Mouse (Mus musculus) heart, embryonic 14.5 days (tissue): ENCODE data around the gene Slc24a4. TPM values are rescaled to one million over a fixed set of nuclear protein-coding genes. Genes with fewer than 3 reads are reported as not detected.

Experiments
- ATAC-seq: fragments of 200-750 bp; cut with Nextera tagmentation; 2 replicates; pipeline ENCODE4 v1.8.0; 2017; ENCODE audit warnings: low read depth, moderate TSS enrichment; ENCODE audit not compliant: insufficient number of reproducible peaks, insufficient read depth, low FRiP score
- H3K27ac ChIP-seq, 2 experiments: fragments of 200-500 bp in 1 of 2; fragments of 300-500 bp in 1 of 2; sonication (generic) in 1 of 2; replicated peaks in 1 of 2; 2 replicates each; pipeline ENCODE4 v1.5.1; 2012 to 2014; ENCODE audit warnings: low read depth in 2 of 2, low read length in 2 of 2, control low read depth in 1 of 2, mild to moderate bottlenecking in 1 of 2, mixed read lengths in 1 of 2; ENCODE audit not compliant: control insufficient read depth in 1 of 2, insufficient read depth in 1 of 2
- H3K27me3 ChIP-seq: fragments of 300-500 bp; sonication (generic); 2 replicates; pipeline ENCODE4 v1.6.1; 2014; ENCODE audit warnings: mild to moderate bottlenecking, low read length, control low read depth; ENCODE audit not compliant: control insufficient read depth, insufficient read depth
- H3K36me3 ChIP-seq: fragments of 300-500 bp; sonication (generic); 2 replicates; pipeline ENCODE4 v1.6.1; 2014; ENCODE audit warnings: mild to moderate bottlenecking, control low read depth, low read length, mixed read lengths; ENCODE audit not compliant: control insufficient read depth, insufficient read depth
- H3K4me1 ChIP-seq, 2 experiments: fragments of 200-500 bp in 1 of 2; fragments of 300-500 bp in 1 of 2; sonication (generic) in 1 of 2; 2 replicates each; pipeline ENCODE4 v1.6.1; 2012 to 2014; ENCODE audit warnings: low read length in 2 of 2, control low read depth in 1 of 2, mixed read lengths in 1 of 2; ENCODE audit not compliant: control insufficient read depth in 2 of 2, insufficient read depth in 2 of 2
- H3K4me2 ChIP-seq: fragments of 300-500 bp; sonication (generic); 2 replicates; pipeline ENCODE4 v1.6.1; 2014; ENCODE audit warnings: mild to moderate bottlenecking, low read length
- H3K4me3 ChIP-seq, 2 experiments: fragments of 200-500 bp in 1 of 2; fragments of 300-500 bp in 1 of 2; sonication (generic) in 1 of 2; 2 replicates each; pipeline ENCODE4 v1.5.1; 2012 to 2014; ENCODE audit warnings: low read length in 2 of 2, mild to moderate bottlenecking in 2 of 2, control low read depth in 1 of 2, low read depth in 1 of 2, moderate library complexity in 1 of 2; ENCODE audit not compliant: control insufficient read depth in 1 of 2, insufficient read depth in 1 of 2
- H3K9ac ChIP-seq: fragments of 300-500 bp; sonication (generic); 2 replicates; pipeline ENCODE4 v1.6.1; 2014; ENCODE audit warnings: mild to moderate bottlenecking, low read length
- H3K9me3 ChIP-seq: fragments of 300-500 bp; sonication (generic); 2 replicates; pipeline ENCODE4 v1.6.1; 2016; ENCODE audit warnings: low read length, control low read depth; ENCODE audit not compliant: control insufficient read depth
- WGBS: fragments of 180-500 bp; shearing (Covaris S2); extraction: QIAGEN DNeasy Blood & Tissue Kit; methylation state at CpG from one replicate; pipeline ENCODE4 v1.1.7; 2014; 5-methylcytosine and 5-hydroxymethylcytosine counted together
- polyA plus RNA-seq: library from polyadenylated mRNA; unstranded; fragments of >200 nt; fragmentation: Nextera tagmentation; extraction: Ambion mirVana; gene quantifications from 2 replicates; pipeline ENCODE4 v1.2.1, GENCODE M21; 2014

The Slc24a4 gene
- polyA plus RNA-seq, 1 experiment from 2014 or later = 2.7 TPM

- no peak overlapping the region for H3K27ac ChIP-seq
- H3K4me1 ChIP-seq = no peaks in the 10 kb centered on the region
- no peak overlapping the region for H3K9ac ChIP-seq
- WGBS = 74% methylated on average over 9 of the region's 9 CpGs
- no peaks in the 10 kb centered on the region for H3K27me3 ChIP-seq
- no peak overlapping the region for H3K4me3 ChIP-seq
- H3K4me2 ChIP-seq = no peak overlapping the region
- H3K36me3 ChIP-seq = no peaks in the 10 kb centered on the region
- peaks cover 7% of the 10 kb centered on the region for H3K9me3 ChIP-seq
- no peak for ATAC-seq
Measured at GRCm38 (mm10) chr12:102183201-102183600, 54.7 kb downstream of the Slc24a4 start.

- no peak overlapping the region for H3K27ac ChIP-seq
- H3K9me3 ChIP-seq = peaks cover 11% of the 10 kb centered on the region
- no peaks in the 10 kb centered on the region for H3K27me3 ChIP-seq
- H3K4me1 ChIP-seq = no peaks in the 10 kb centered on the region
- no peaks in the 10 kb centered on the region for H3K36me3 ChIP-seq
- H3K9ac ChIP-seq = no peak overlapping the region
- H3K4me3 ChIP-seq = no peak overlapping the region
- H3K4me2 ChIP-seq = no peak overlapping the region
- WGBS = 68% methylated on average over 11 of the region's 11 CpGs
- ATAC-seq = no peak
Measured at GRCm38 (mm10) chr12:102190820-102191219, 62.3 kb downstream of the Slc24a4 start.

DNA sequence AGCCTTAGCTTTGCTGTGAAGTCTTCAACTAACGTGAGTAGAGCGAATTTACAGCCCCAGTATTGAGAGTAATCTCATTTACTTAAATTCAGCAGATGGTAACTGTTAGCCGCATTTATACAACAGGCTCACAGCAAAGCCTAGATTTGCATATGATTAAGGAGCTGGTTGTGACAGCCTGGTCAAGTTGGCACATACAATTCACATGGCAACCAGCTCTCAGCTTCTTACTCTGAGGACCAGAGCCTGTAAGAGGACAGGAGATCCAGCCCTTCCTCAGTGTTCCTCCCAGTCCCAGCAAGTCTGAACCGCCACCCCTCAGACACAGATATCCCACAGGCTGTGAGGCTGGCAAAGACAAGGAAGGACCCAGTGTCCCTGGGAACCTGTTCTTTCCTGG lies 73.0 kb downstream of the Slc24a4 start:
- H3K36me3 ChIP-seq = no peaks in the 10 kb centered on the region
- ATAC-seq = no peak
- no peaks in the 10 kb centered on the region for H3K27me3 ChIP-seq
- H3K27ac ChIP-seq = no peak overlapping the region
- no peak overlapping the region for H3K9ac ChIP-seq
- 72% methylated on average over 4 of the region's 4 CpGs for WGBS
- no peak overlapping the region for H3K4me2 ChIP-seq
- H3K9me3 ChIP-seq = no peaks in the 10 kb centered on the region
- peaks cover 4 to 5% of the 10 kb centered on the region in 2 experiments; a peak in 1 of 4 replicates for H3K4me1 ChIP-seq
- no peak overlapping the region for H3K4me3 ChIP-seq

DNA sequence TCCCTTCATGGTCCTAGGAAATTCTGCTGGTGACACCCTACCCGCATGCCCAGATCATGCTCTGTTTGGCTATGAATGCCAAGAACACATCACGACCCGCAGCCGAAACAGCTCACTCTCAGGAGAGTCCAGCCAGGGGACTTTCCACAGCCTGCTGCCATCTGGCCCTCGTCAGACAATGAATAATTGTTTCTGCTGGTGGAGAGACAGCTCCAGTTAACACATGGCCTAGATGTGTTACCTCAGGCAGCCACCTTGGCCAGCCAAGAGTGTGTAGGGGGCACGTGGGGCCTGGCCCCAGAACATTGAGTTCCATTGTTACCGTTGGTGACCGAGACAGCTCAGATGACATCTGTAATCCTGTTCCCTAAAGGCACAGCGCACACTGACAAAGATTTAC lies 74.4 kb downstream of the Slc24a4 start:
- Histone ChIP-seq H3K4me3 (no peak overlapping the region), H3K27me3 (no peaks in the 10 kb centered on the region), H3K9me3 (no peaks in the 10 kb centered on the region), H3K4me1 (peaks cover 4 to 5% of the 10 kb centered on the region in 2 experiments; a peak in 1 of 4 replicates), H3K9ac (no peak overlapping the region), H3K36me3 (no peaks in the 10 kb centered on the region), H3K4me2 (no peak overlapping the region), H3K27ac (no peak overlapping the region)
- 63% methylated on average over 9 of the region's 9 CpGs for WGBS
- peak; percentile 49; the same call in 1 of the 2 replicates for ATAC-seq

DNA sequence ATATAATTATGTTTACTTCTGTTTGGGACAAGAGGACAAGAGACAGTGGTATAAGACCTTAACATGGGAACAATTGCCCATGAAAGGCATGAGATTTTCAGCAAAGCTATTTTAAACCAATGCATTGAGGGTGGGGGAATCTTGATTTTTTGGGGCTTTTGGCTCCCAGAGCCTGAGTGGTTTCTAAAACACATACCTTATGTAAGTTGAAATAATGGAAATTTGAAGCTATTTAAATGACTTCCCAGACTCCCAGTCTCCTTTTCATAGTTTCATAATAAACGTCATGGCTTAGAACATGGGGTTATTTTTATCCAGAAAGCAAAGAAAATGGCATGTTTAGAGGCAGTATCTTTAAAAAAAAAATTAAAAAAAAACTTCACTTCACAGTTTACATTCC lies 77.9 kb downstream of the Slc24a4 start:
- H3K36me3 ChIP-seq = no peaks in the 10 kb centered on the region
- no peaks in the 10 kb centered on the region for H3K9me3 ChIP-seq
- H3K27me3 ChIP-seq = no peaks in the 10 kb centered on the region
- no peak for ATAC-seq
- no peak overlapping the region for H3K4me3 ChIP-seq
- H3K27ac ChIP-seq = no peak overlapping the region
- no peak overlapping the region for H3K4me2 ChIP-seq
- WGBS = 53% methylated on average over 1 of the region's 1 CpGs
- H3K4me1 ChIP-seq = peaks cover 4 to 5% of the 10 kb centered on the region in 2 experiments; a peak in 1 of 4 replicates
- no peak overlapping the region for H3K9ac ChIP-seq

DNA sequence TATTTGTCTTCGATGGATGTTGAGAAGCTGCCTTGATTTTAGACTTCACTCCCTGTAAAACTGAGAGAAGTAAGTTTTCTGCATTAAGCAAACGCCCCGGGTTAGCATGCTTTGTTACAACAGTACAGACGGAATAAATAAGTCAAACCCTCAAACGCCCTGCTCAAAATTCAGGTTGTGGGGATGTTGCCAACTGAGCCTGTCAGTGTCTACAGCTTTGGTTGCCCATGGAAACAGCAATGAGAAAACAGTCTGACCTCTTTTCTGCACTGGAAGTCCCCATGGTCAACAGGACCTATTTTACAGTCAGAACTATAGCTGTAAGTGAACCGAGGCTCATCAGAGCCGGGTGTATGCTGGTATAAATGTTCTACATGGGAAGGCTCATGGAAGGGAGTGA lies 78.7 kb downstream of the Slc24a4 start:
- Histone ChIP-seq H3K9me3 (no peaks in the 10 kb centered on the region), H3K27me3 (no peaks in the 10 kb centered on the region), H3K4me2 (no peak overlapping the region), H3K4me3 (no peak overlapping the region), H3K4me1 (peaks cover 4 to 5% of the 10 kb centered on the region in 2 experiments; a peak in 1 of 4 replicates), H3K36me3 (no peaks in the 10 kb centered on the region), H3K27ac (0 out of 4 replicates have a peak overlapping the region, but pooled peaks of 1 of the 2 experiments have one; percentile 9), H3K9ac (no peak overlapping the region)
- 87% methylated on average over 7 of the region's 7 CpGs for WGBS
- ATAC-seq = no peak

- no peak overlapping the region for H3K27ac ChIP-seq
- no peaks in the 10 kb centered on the region for H3K27me3 ChIP-seq
- H3K9ac ChIP-seq = no peak overlapping the region
- ATAC-seq = no peak
- no peaks in the 10 kb centered on the region for H3K36me3 ChIP-seq
- H3K4me1 ChIP-seq = no peaks in the 10 kb centered on the region
- H3K4me2 ChIP-seq = no peak overlapping the region
- H3K4me3 ChIP-seq = no peak overlapping the region
- no peaks in the 10 kb centered on the region for H3K9me3 ChIP-seq
- 71% methylated on average over 2 of the region's 2 CpGs for WGBS
Measured at GRCm38 (mm10) chr12:102210801-102211200, 82.3 kb downstream of the Slc24a4 start.

- WGBS = 92% methylated on average over 6 of the region's 6 CpGs
- no peak for ATAC-seq
- no peak overlapping the region for H3K27ac ChIP-seq
- H3K4me3 ChIP-seq = no peak overlapping the region
- H3K36me3 ChIP-seq = no peaks in the 10 kb centered on the region
- no peak overlapping the region for H3K4me2 ChIP-seq
- no peaks in the 10 kb centered on the region for H3K27me3 ChIP-seq
- peaks cover 0 to 2% of the 10 kb centered on the region in 2 experiments; a peak in 1 of 4 replicates for H3K4me1 ChIP-seq
- no peaks in the 10 kb centered on the region for H3K9me3 ChIP-seq
- no peak overlapping the region for H3K9ac ChIP-seq
Measured at GRCm38 (mm10) chr12:102223404-102223803, 94.9 kb downstream of the Slc24a4 start.
